Mouse (Mus musculus) CD4-positive helper T cell, adult 2 months (primary cell): ENCODE results near the gene Ngly1.
"Not testable (repeated sequence)": the region's sequence is repeated elsewhere in the genome, so short reads cannot be mapped to it uniquely, and the experiment has no call there.

Source experiments
- DNase-seq: peaks from one replicate; pipeline ENCODE4 v3.0.0-alpha.2; 2012; ENCODE audit warnings: low read depth, missing footprints, low spot score

The Ngly1 gene

GRCm38 (mm10) chr14:16256209-16256608 is 7.1 kb downstream of the Ngly1 start:
- DNase-seq, result peak; percentile 63

- DNase-seq, result no peak
Observed at GRCm38 (mm10) chr14:16260541-16260940, 11.5 kb downstream of the Ngly1 start.

GRCm38 (mm10) chr14:16261869-16262268 is 12.8 kb downstream of the Ngly1 start:
- no peak for DNase-seq

- peak; percentile 21 for DNase-seq
Observed at GRCm38 (mm10) chr14:16267028-16267427, 17.9 kb downstream of the Ngly1 start.

- peak; percentile 49 for DNase-seq
Observed at GRCm38 (mm10) chr14:16269776-16270175, 20.7 kb downstream of the Ngly1 start.

GRCm38 (mm10) chr14:16273677-16274076 is 24.6 kb downstream of the Ngly1 start:
- no peak for DNase-seq

GRCm38 (mm10) chr14:16279196-16279595 is 30.1 kb downstream of the Ngly1 start:
- DNase-seq, result no peak

GRCm38 (mm10) chr14:16283966-16284365 is 34.9 kb downstream of the Ngly1 start:
- DNase-seq, result no peak

- no peak for DNase-seq
Observed at GRCm38 (mm10) chr14:16292371-16292770, 43.3 kb downstream of the Ngly1 start.

GRCm38 (mm10) chr14:16293015-16293414 is 43.9 kb downstream of the Ngly1 start:
- no peak for DNase-seq

GRCm38 (mm10) chr14:16293921-16294320 is 44.8 kb downstream of the Ngly1 start:
- DNase-seq, result no peak

- DNase-seq, result no peak
Observed at GRCm38 (mm10) chr14:16296816-16297468, 47.9 kb downstream of the Ngly1 start.

GRCm38 (mm10) chr14:16301735-16302134 is 52.7 kb downstream of the Ngly1 start:
- no peak for DNase-seq

- no peak for DNase-seq
Observed at GRCm38 (mm10) chr14:16302688-16303087, 53.6 kb downstream of the Ngly1 start.

- no peak for DNase-seq
Observed at GRCm38 (mm10) chr14:16310791-16311190, 61.7 kb downstream of the Ngly1 start.

- DNase-seq, result no peak
Observed at GRCm38 (mm10) chr14:16312599-16312998, 63.5 kb downstream of the Ngly1 start.

GRCm38 (mm10) chr14:16313073-16313472 is 64.0 kb downstream of the Ngly1 start:
- not testable (repeated sequence) for DNase-seq

- no peak for DNase-seq
Observed at GRCm38 (mm10) chr14:16313936-16314521, 64.9 kb downstream of the Ngly1 start.

- DNase-seq, result no peak
Observed at GRCm38 (mm10) chr14:16314842-16315241, 65.8 kb downstream of the Ngly1 start.

GRCm38 (mm10) chr14:16316715-16317114 is 67.6 kb downstream of the Ngly1 start:
- no peak for DNase-seq

- DNase-seq, result no peak
Observed at GRCm38 (mm10) chr14:16319818-16320217, 70.7 kb downstream of the Ngly1 start.

- DNase-seq, result no peak
Observed at GRCm38 (mm10) chr14:16324394-16324793, 75.3 kb downstream of the Ngly1 start.

- no peak for DNase-seq
Observed at GRCm38 (mm10) chr14:16325208-16325607, 76.1 kb downstream of the Ngly1 start.
